Mouse (Mus musculus) ES-E14 (cell line): ENCODE measurements at regions not wholly inside any gene's neighbourhood (a gene's known extent, or its start where the extent isn't known, plus 50 kb on each side); places are given as distances from the start of the nearest gene placed in this dataset.

Experiments
- CHD2 ChIP-seq: IDR thresholded peaks from 2 replicates; pipeline ENCODE4 v1.6.1; 2014; ENCODE audit warnings: mild to moderate bottlenecking, low read depth, low read length, inconsistent platforms
- HCFC1 ChIP-seq: IDR thresholded peaks from 2 replicates; pipeline ENCODE4 v1.6.1; 2012; ENCODE audit warnings: low read length, inconsistent platforms, borderline replicate concordance; ENCODE audit not compliant: insufficient read depth
- MAFK ChIP-seq: IDR thresholded peaks from 2 replicates; pipeline ENCODE4 v1.6.1; 2014; ENCODE audit warnings: mild to moderate bottlenecking, low read depth, low read length, inconsistent platforms; ENCODE audit not compliant: insufficient read depth
- ZNF384 ChIP-seq: IDR thresholded peaks from 2 replicates; pipeline ENCODE4 v1.6.1; 2012; ENCODE audit warnings: low read depth, low read length, inconsistent platforms

DNA sequence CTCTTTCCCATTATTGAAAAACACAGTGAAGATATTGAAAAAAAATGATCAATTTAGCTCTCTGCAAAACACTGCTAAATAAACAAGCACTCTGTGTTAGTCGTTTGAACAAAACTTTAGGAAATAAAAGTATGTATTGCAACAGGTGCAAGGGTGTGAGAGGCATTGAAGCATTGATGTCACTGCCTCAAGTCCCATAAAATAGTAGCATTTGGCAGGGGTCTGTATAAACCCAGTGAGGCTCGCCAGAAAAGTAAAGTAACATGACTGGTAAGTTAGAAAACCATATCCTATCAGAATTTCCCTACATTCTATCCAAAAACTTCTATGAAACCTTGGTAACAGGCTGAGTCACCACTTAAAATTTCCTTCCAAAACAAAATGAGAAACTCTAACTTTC lies 914.2 kb downstream of the Slc22a22 start:
- no peak for TF ChIP-seq ZNF384
- no peak for TF ChIP-seq HCFC1
- no peak for TF ChIP-seq CHD2
- no peak for TF ChIP-seq MAFK
